Mouse (Mus musculus) intestine, postnatal 0 days (tissue): ENCODE results near the gene Rufy2. TPM values are rescaled to one million over a fixed set of nuclear protein-coding genes. Genes with fewer than 3 reads are reported as not detected.

ENCODE experiments used
- ATAC-seq: fragments of 200-750 bp; cut with Nextera tagmentation; 2 replicates; pipeline ENCODE4 v1.8.0; 2017; ENCODE audit warnings: mild to moderate bottlenecking, moderate TSS enrichment, moderate library complexity
- H3K27ac ChIP-seq: fragments of 300-500 bp; sonication (generic); 2 replicates; pipeline ENCODE4 v1.5.1; 2014; ENCODE audit warnings: mild to moderate bottlenecking, low read depth, low read length, moderate library complexity
- H3K27me3 ChIP-seq: fragments of 300-500 bp; sonication (generic); replicated peaks from 2 replicates; pipeline ENCODE4 v1.6.1; 2014; ENCODE audit warnings: low read length, mixed read lengths; ENCODE audit not compliant: control insufficient read depth, insufficient read depth
- H3K36me3 ChIP-seq: fragments of 300-500 bp; sonication (generic); 2 replicates; pipeline ENCODE4 v1.6.1; 2014; ENCODE audit warnings: mild to moderate bottlenecking, moderate library complexity; ENCODE audit not compliant: control insufficient read depth, insufficient read depth
- H3K4me1 ChIP-seq: fragments of 300-500 bp; sonication (generic); replicated peaks from 2 replicates; pipeline ENCODE4 v1.6.1; 2014; ENCODE audit warnings: antibody characterized with exemption, low read length, mixed read lengths; ENCODE audit not compliant: control insufficient read depth, insufficient read depth
- H3K4me2 ChIP-seq: fragments of 300-500 bp; sonication (generic); replicated peaks from 2 replicates; pipeline ENCODE4 v1.6.1; 2014; ENCODE audit warnings: low read depth, mild to moderate bottlenecking, moderate library complexity
- H3K4me3 ChIP-seq: fragments of 300-500 bp; sonication (generic); 2 replicates; pipeline ENCODE4 v1.5.1; 2014; ENCODE audit warnings: low read depth, low read length
- H3K9ac ChIP-seq: fragments of 300-500 bp; sonication (generic); 2 replicates; pipeline ENCODE4 v1.6.1; 2014; ENCODE audit warnings: mild to moderate bottlenecking, low read depth, low read length
- H3K9me3 ChIP-seq: fragments of 300-500 bp; sonication (generic); 2 replicates; pipeline ENCODE4 v1.6.1; 2016; ENCODE audit warnings: mixed run types; ENCODE audit not compliant: control insufficient read depth
- CTCF ChIP-seq: sonication (generic); IDR thresholded peaks from 2 replicates; pipeline ENCODE4 v1.5.1; 2016; ENCODE audit warnings: low read depth, mild to moderate bottlenecking, control low read depth, antibody characterized with exemption, moderate library complexity
- WGBS: fragments of 180-500 bp; shearing (Covaris S2); extraction: QIAGEN DNeasy Blood & Tissue Kit; methylation state at CpG from one replicate; pipeline ENCODE4 v1.1.7; 2014; 5-methylcytosine and 5-hydroxymethylcytosine counted together
- polyA plus RNA-seq: library from polyadenylated mRNA; unstranded; fragments of >200 nt; fragmentation: Nextera tagmentation; extraction: Ambion mirVana; gene quantifications from 2 replicates; pipeline ENCODE4 v1.2.1, GENCODE M21; 2015

The Rufy2 gene
- polyA plus RNA-seq, 1 experiment from 2014 or later: 13.9 TPM

DNA sequence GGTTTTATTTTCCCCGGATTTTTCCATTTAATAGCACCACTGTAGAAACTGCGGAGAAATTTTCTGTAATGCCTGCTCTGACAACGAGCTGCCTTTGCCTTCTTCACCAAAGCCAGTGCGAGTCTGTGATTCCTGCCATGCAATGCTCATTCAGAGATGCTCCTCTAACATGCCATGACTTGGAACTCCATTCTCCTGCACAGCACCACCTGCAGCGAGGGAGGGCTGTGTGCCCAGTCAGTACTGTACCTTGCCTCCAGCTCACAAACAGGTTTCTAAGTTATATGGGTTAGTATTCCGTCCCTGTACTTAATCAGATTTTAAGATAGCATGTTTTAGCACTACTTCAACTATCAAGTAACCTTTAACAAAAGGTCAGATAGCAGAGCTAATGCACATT lies 31.5 kb downstream of the Rufy2 start:
- Histone ChIP-seq H3K4me3 (no peak overlapping the region), H3K36me3 (peaks cover 84% of the 10 kb centered on the region), H3K4me2 (no peak overlapping the region), H3K27me3 (no peaks in the 10 kb centered on the region), H3K4me1 (no peaks in the 10 kb centered on the region), H3K27ac (no peak overlapping the region), H3K9ac (no peak overlapping the region), H3K9me3 (no peaks in the 10 kb centered on the region)
- 90% methylated on average over 6 of the region's 6 CpGs for WGBS
- no peak for TF ChIP-seq CTCF
- no peak for ATAC-seq

DNA sequence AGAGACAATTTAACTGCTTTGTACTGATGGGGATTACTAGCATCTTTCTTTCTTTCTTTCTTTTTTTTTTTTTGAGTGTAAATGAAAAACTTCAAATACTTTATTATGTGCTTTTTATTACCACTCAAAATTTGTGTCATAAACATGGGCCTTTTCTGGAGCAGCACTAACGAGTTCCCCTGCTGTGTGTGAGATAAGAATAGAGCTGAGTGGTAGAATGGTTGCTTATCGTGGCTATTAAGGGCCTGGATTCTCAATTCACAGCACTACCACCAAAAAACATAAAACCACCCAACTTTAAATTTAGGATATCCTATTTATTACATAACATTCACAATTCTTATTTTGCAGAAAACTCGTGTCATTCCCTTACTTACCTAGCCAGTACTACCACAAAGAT lies 33.5 kb downstream of the Rufy2 start:
- Histone ChIP-seq H3K9me3 (no peaks in the 10 kb centered on the region), H3K4me3 (no peak overlapping the region), H3K9ac (no peak overlapping the region), H3K27me3 (no peaks in the 10 kb centered on the region), H3K36me3 (peaks cover 74% of the 10 kb centered on the region), H3K4me2 (no peak overlapping the region), H3K27ac (no peak overlapping the region), H3K4me1 (no peaks in the 10 kb centered on the region)
- WGBS: 65% methylated on average over 3 of the region's 3 CpGs
- ATAC-seq: no peak
- no peak for TF ChIP-seq CTCF

DNA sequence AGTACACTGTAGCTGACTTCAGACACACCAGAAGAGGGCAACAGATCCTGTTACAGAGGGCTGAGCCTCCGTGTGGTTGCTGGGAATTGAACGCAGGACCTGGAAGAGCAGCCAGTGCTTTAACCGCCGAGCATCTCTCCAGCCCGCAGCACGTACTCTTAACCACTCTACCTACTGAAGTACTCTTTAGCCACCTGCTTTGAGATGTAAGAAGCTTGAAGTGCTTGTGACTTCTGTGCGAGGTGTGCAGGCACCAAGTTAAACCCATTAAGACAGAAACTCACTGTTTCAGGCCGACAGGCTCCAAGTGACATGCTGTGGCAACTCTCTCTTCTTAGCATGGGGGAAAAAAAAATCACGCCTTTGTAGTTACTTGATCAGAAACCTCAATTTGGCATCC lies 34.1 kb downstream of the Rufy2 start:
- no peak overlapping the region for H3K9ac ChIP-seq
- 91% methylated on average over 9 of the region's 9 CpGs for WGBS
- no peak overlapping the region for H3K27ac ChIP-seq
- no peak for TF ChIP-seq CTCF
- no peak overlapping the region for H3K4me3 ChIP-seq
- no peak for ATAC-seq
- no peaks in the 10 kb centered on the region for H3K9me3 ChIP-seq
- H3K4me1 ChIP-seq: no peaks in the 10 kb centered on the region
- no peak overlapping the region for H3K4me2 ChIP-seq
- no peaks in the 10 kb centered on the region for H3K27me3 ChIP-seq
- peaks cover 69% of the 10 kb centered on the region for H3K36me3 ChIP-seq

DNA sequence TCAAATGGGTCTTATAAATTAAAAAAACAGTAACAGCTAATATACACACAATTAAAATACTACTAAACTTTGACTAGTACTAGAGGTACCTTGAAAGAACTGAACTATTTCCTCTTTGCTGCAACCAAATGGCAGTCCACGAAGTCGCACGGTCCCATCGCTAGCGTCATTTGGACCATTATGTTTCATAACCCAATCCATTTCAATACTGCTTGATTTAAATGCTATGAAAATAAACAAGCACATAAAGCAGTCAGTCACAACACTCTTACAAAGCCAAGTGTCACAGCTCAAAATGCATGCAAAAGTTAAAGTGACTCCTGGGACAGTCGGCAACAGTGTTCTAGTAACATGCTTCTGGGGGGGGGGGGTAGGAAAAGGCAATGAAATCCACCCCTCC lies 39.3 kb downstream of the Rufy2 start:
- no peak for TF ChIP-seq CTCF

DNA sequence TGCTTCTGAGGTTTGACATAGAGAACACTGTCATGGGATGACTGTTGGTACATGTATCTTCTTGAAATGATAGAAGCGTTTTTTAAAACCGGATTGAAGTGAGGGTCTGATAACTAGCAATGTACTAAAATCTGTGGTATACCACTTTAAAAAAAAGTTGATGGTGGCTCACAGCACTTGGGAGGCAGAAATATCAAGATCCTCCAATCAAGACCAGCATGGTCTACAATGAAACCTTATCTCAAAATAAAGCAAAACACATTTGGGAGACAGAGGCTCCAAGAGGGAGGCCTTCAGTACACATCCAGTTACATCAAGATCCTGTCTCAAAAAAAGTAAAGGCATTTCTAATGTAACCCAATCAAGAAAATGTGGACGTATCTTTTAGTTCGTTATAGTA lies 41.7 kb downstream of the Rufy2 start:
- ATAC-seq: no peak
- Histone ChIP-seq H3K27me3 (no peaks in the 10 kb centered on the region), H3K27ac (no peak overlapping the region), H3K9ac (no peak overlapping the region), H3K4me3 (peak overlapping the region; percentile 98), H3K4me2 (peak overlapping the region; percentile 89), H3K9me3 (no peaks in the 10 kb centered on the region), H3K4me1 (peaks cover 3% of the 10 kb centered on the region; the same call in 1 of the 2 replicates), H3K36me3 (peaks cover 5% of the 10 kb centered on the region)
- 39% methylated on average over 4 of the region's 4 CpGs for WGBS
- no peak for TF ChIP-seq CTCF

More for the DNA sequence above, 39.3 kb downstream of the Rufy2 start:
- Histone ChIP-seq H3K9ac (no peak overlapping the region), H3K27ac (no peak overlapping the region), H3K4me3 (no peak overlapping the region), H3K4me2 (no peak overlapping the region), H3K4me1 (peaks cover 3% of the 10 kb centered on the region; the same call in 1 of the 2 replicates), H3K36me3 (peaks cover 25% of the 10 kb centered on the region), H3K27me3 (no peaks in the 10 kb centered on the region), H3K9me3 (no peaks in the 10 kb centered on the region)
- ATAC-seq: no peak
- WGBS: 83% methylated on average over 6 of the region's 6 CpGs

DNA sequence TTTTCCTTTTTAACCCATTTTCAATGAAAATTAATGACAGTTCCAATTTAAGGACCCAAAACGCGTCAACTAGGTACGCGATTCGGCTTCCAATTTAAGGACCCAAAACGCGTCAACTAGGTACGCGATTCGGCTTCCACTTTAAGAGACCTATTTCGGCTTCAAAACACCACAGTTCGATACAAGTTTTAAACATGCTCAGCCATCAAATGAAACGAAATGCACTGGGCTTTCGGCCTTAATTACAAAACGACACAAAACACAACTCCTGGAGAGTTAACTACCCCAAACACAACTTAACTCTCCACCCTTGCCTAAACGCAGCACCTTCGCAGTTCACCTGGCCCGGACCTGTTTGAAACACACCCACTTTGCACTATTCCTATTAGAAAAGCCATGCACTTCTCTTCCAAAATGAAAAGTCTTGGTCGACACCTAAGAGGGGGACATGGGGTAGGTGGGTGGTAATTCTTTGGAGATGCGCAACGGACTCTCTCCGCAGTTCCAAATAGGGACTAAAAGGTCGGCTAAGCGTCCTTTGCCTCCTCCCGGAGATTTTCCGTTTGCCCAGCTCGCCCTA lies 42.6 kb downstream of the Rufy2 start:
- TF ChIP-seq CTCF: no peak
- Histone ChIP-seq H3K27me3 (no peaks in the 10 kb centered on the region), H3K9me3 (no peaks in the 10 kb centered on the region), H3K4me3 (peak overlapping the region; percentile 98), H3K4me2 (peak overlapping the region; percentile 89), H3K4me1 (peaks cover 3% of the 10 kb centered on the region; the same call in 1 of the 2 replicates), H3K27ac (peak overlapping the region; percentile 100), H3K9ac (peak overlapping the region; percentile 99), H3K36me3 (no peaks in the 10 kb centered on the region)
- WGBS: 0% methylated on average over 27 of the region's 27 CpGs
- no peak for ATAC-seq
